Mouse (Mus musculus): Measurements from ENCODE around the gene Cyb5r1. TPM values are rescaled to one million over a fixed set of nuclear protein-coding genes. Genes with fewer than 3 reads are reported as not detected.

The Cyb5r1 gene
- polyA plus RNA-seq, 1 experiment from 2014 or later, result 14.2 TPM

DNA sequence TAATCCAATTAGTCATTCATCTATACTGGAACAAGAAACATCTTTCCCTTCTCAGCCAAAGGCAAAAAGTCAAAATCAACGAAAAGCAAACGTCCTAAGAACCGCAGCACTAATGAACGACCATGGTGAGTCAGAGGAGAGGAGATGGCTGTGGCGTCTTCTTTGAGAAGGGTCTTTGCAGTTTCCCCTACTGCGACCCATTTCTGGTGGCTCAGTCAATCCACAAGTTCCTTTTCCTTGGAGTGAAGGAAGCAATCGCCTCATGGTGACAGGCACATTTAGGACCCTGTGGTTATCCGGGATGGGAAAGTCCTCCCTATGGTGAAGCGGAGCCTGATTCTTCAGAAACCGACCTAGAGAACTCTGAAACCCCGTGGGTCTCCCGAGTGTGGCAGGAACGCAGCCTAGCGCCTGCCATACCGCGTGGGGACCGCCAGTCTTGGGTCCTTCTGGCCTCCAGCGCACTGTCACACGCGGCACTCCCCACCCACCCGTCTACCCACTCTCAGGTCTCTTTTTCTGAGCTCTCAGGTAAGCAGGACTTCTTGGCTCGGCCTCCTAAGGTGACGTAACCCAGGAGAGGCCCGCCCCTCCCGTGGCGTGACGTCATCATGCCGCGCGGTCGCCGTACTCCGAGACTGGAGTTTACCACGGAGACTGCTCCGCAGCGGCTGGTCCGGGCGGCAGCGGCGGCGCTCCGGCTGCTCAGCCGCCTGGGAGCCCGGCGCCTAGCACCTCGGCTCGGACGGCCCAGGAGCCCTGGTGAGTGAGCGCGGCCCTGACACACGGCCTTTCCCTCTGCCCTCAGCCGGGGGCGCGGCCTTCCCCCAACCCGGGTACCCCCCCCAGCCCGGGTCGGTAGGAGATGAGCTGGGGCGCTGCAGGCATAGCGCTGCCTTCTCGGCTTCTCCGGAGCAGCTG lies 49.8 kb downstream of the Cyb5r1 start, which contains the start of gene Klhl12:
TSS of gene Klhl12 (plus strand) at position 628 of the 921 bp plus-strand sequence.
- peak; percentile 19; the same call in 1 of the 2 replicates for TF ChIP-seq CTCF (IDR thresholded peaks at IDR 0.05; ENCODE audit: low read depth)
- TF ChIP-seq EP300 (optimal IDR thresholded peaks at IDR 0.05), result no peak
- no peaks in the 10 kb centered on the region for H3K4me1 ChIP-seq (replicated peaks; ENCODE audit: control insufficient read depth, insufficient read depth)
- H3K4me3 ChIP-seq (ENCODE audit: low read depth, low read length), result peak within 1 kb of the TSS; percentile 96
- H3K27me3 ChIP-seq (ENCODE audit: control insufficient read depth, insufficient read depth, low read length), result no peaks in the 10 kb centered on the region
- no peaks in the 10 kb centered on the region for H3K9me3 ChIP-seq (ENCODE audit: control insufficient read depth, low read length)
- H3K4me2 ChIP-seq (replicated peaks; ENCODE audit: low read depth), result peak within 1 kb of the TSS; percentile 83
- ATAC-seq (ENCODE audit: low FRiP score, low TSS enrichment) (peak; percentile 96), DNase-seq (ENCODE audit: low spot score) (peak; percentile 97)
- H3K9ac ChIP-seq (ENCODE audit: low read length), result peak within 1 kb of the TSS; percentile 94
- under 1% methylated on average over 54 of the region's 61 CpGs for WGBS
- peak within 1 kb of the TSS; percentile 86 for H3K27ac ChIP-seq (replicated peaks)
- no peaks in the 10 kb centered on the region for H3K36me3 ChIP-seq (ENCODE audit: control insufficient read depth, insufficient read depth, low read length)

- 19% methylated on average over 5 of the region's 5 CpGs for WGBS
- TF ChIP-seq EP300 (optimal IDR thresholded peaks at IDR 0.05) (no peak), CTCF (IDR thresholded peaks at IDR 0.05; ENCODE audit: low read depth) (no peak)
Measured at GRCm38 (mm10) chr1:134456060-134456459, 50.7 kb downstream of the Cyb5r1 start.

GRCm38 (mm10) chr1:134458139-134458727 lies 52.9 kb downstream of the Cyb5r1 start:
- Histone ChIP-seq H3K27me3 (ENCODE audit: control insufficient read depth, insufficient read depth, low read length) (no peaks in the 10 kb centered on the region), H3K4me2 (replicated peaks; ENCODE audit: low read depth) (no peak overlapping the region), H3K27ac (replicated peaks) (no peak overlapping the region), H3K9ac (ENCODE audit: low read length) (no peak overlapping the region), H3K4me3 (ENCODE audit: low read depth, low read length) (no peak overlapping the region), H3K9me3 (ENCODE audit: control insufficient read depth, low read length) (no peaks in the 10 kb centered on the region), H3K36me3 (ENCODE audit: control insufficient read depth, insufficient read depth, low read length) (no peaks in the 10 kb centered on the region; the same call in 1 of the 2 replicates), H3K4me1 (replicated peaks; ENCODE audit: control insufficient read depth, insufficient read depth) (no peaks in the 10 kb centered on the region)
- no peak for DNase-seq (ENCODE audit: low spot score)
- 90% methylated on average over 7 of the region's 7 CpGs for WGBS
- no peak for ATAC-seq (ENCODE audit: low FRiP score, low TSS enrichment)
- no peak for TF ChIP-seq CTCF (IDR thresholded peaks at IDR 0.05; ENCODE audit: low read depth)
- no peak for TF ChIP-seq EP300 (optimal IDR thresholded peaks at IDR 0.05)

More at GRCm38 (mm10) chr1:134456060-134456459, 50.7 kb downstream of the Cyb5r1 start:
- no peaks in the 10 kb centered on the region for H3K4me1 ChIP-seq (replicated peaks; ENCODE audit: control insufficient read depth, insufficient read depth)
- H3K4me3 ChIP-seq (ENCODE audit: low read depth, low read length), result peak overlapping the region; percentile 96
- no peaks in the 10 kb centered on the region for H3K36me3 ChIP-seq (ENCODE audit: control insufficient read depth, insufficient read depth, low read length)
- peak overlapping the region; percentile 94 for H3K9ac ChIP-seq (ENCODE audit: low read length)
- H3K9me3 ChIP-seq (ENCODE audit: control insufficient read depth, low read length), result no peaks in the 10 kb centered on the region
- H3K27ac ChIP-seq (replicated peaks), result no peak overlapping the region
- peak overlapping the region; percentile 83 for H3K4me2 ChIP-seq (replicated peaks; ENCODE audit: low read depth)
- no peak for DNase-seq (ENCODE audit: low spot score)
- H3K27me3 ChIP-seq (ENCODE audit: control insufficient read depth, insufficient read depth, low read length), result no peaks in the 10 kb centered on the region
- no peak for ATAC-seq (ENCODE audit: low FRiP score, low TSS enrichment)

GRCm38 (mm10) chr1:134460294-134461284 lies 55.2 kb downstream of the Cyb5r1 start:
- Histone ChIP-seq H3K27me3 (ENCODE audit: control insufficient read depth, insufficient read depth, low read length) (no peaks in the 10 kb centered on the region), H3K36me3 (ENCODE audit: control insufficient read depth, insufficient read depth, low read length) (peaks cover 2% of the 10 kb centered on the region; the same call in 1 of the 2 replicates), H3K4me3 (ENCODE audit: low read depth, low read length) (no peak overlapping the region), H3K27ac (replicated peaks) (no peak overlapping the region), H3K9ac (ENCODE audit: low read length) (no peak overlapping the region), H3K4me1 (replicated peaks; ENCODE audit: control insufficient read depth, insufficient read depth) (no peaks in the 10 kb centered on the region), H3K4me2 (replicated peaks; ENCODE audit: low read depth) (no peak overlapping the region), H3K9me3 (ENCODE audit: control insufficient read depth, low read length) (no peaks in the 10 kb centered on the region)
- ATAC-seq (ENCODE audit: low FRiP score, low TSS enrichment) (no peak), DNase-seq (ENCODE audit: low spot score) (no peak)
- WGBS, result 86% methylated on average over 1 of the region's 1 CpGs
- TF ChIP-seq EP300 (optimal IDR thresholded peaks at IDR 0.05), result no peak
- no peak for TF ChIP-seq CTCF (IDR thresholded peaks at IDR 0.05; ENCODE audit: low read depth)

Other genes with a start within 250 kb of the Cyb5r1 start
- gene Chil1, start 223.4 kb upstream of the Cyb5r1 start, polyA plus RNA-seq (2015; fragmentation: Nextera tagmentation; extraction: Ambion mirVana), result 2.8 and 3.1 TPM in 2 replicates
- 1.6 and 2.2 TPM in 2 replicates for gene Mybph, start 212.1 kb upstream of the Cyb5r1 start, polyA plus RNA-seq (2015; fragmentation: Nextera tagmentation; extraction: Ambion mirVana)
- gene Adora1, start 170.1 kb upstream of the Cyb5r1 start, polyA plus RNA-seq (2015; fragmentation: Nextera tagmentation; extraction: Ambion mirVana), result 11.2 and 11.4 TPM in 2 replicates
- gene Myog, start 115.6 kb upstream of the Cyb5r1 start, polyA plus RNA-seq (2015; fragmentation: Nextera tagmentation; extraction: Ambion mirVana), result 2.7 and 5.0 TPM in 2 replicates
- gene Ppfia4, start 72.6 kb upstream of the Cyb5r1 start, polyA plus RNA-seq (2015; fragmentation: Nextera tagmentation; extraction: Ambion mirVana), result 2.8 TPM in 2 replicates
- 64.9 and 65.6 TPM in 2 replicates for gene Tmem183a, start 43.6 kb upstream of the Cyb5r1 start, polyA plus RNA-seq (2015; fragmentation: Nextera tagmentation; extraction: Ambion mirVana)
- gene 4933406M09Rik, start 19.6 kb upstream of the Cyb5r1 start, polyA plus RNA-seq (2015; fragmentation: Nextera tagmentation; extraction: Ambion mirVana), result not detected in 2 replicates
- 84.4 and 90.2 TPM in 2 replicates for gene Adipor1, start 9.8 kb downstream of the Cyb5r1 start, polyA plus RNA-seq (2015; fragmentation: Nextera tagmentation; extraction: Ambion mirVana)
- 10.0 and 10.6 TPM in 2 replicates for gene Klhl12, start 50.0 kb downstream of the Cyb5r1 start, polyA plus RNA-seq (2015; fragmentation: Nextera tagmentation; extraction: Ambion mirVana)
- 31.4 and 32.2 TPM in 2 replicates for gene Rabif, start 89.1 kb downstream of the Cyb5r1 start, polyA plus RNA-seq (2015; fragmentation: Nextera tagmentation; extraction: Ambion mirVana)
- gene Mgat4e, start 144.1 kb downstream of the Cyb5r1 start, polyA plus RNA-seq (2015; fragmentation: Nextera tagmentation; extraction: Ambion mirVana), result not detected in 2 replicates
- 28.5 and 29.5 TPM in 2 replicates for gene Kdm5b, start 154.6 kb downstream of the Cyb5r1 start, polyA plus RNA-seq (2015; fragmentation: Nextera tagmentation; extraction: Ambion mirVana)
- 0.50 and 0.58 TPM in 2 replicates for gene Syt2, start 241.1 kb downstream of the Cyb5r1 start, polyA plus RNA-seq (2015; fragmentation: Nextera tagmentation; extraction: Ambion mirVana)

All from stomach, postnatal 0 days (tissue).